Comparison of ENCODE assay signal across 23 mouse cellular contexts in genomic region chr17:78108793-78109192, GRCm38 (mm10).
DNase-seq lines count a peak whose midpoint lies in the region; ATAC-seq lines count a peak whose summit lies in the region.
"Had no signal": no experiment of that assay in that cellular context is flagged by ENCODE, and none has a peak within 500 bp of the region (broad histone marks: within the 10 kb centered on the region; RNA-seq: fewer than 3 reads in every experiment).

No protein-coding gene starts in this region.

- intact Hi-C loops in left cerebral cortex, postnatal 4 days (cut with DNase I), result no loop called here
- intact Hi-C loops in left cerebral cortex, postnatal 14 days (cut with DNase I), result no loop called here

- peak; percentile 45 to 53 for DNase-seq in cerebellum, postnatal 10 days
- no peak for DNase-seq in cerebellum, postnatal 4 days (ENCODE audit: low spot score in 2 of 2)
- DNase-seq in kidney, adult 9 months, result peak; percentile 2
- DNase-seq in left cerebral cortex, postnatal 4 days, result peak; percentile 19
- no peak for DNase-seq in left cerebral cortex, postnatal 14 days (ENCODE audit: low spot score in 2 of 2)
- DNase-seq: adrenal gland, adult 8-10 months; adrenal gland, postnatal 25 days; cerebellum, adult 11-12 months; cerebellum, adult 8-10 months; gastrocnemius, postnatal 10 days; gastrocnemius, postnatal 36 days; heart, adult 2 months; heart, postnatal 14 days; heart, postnatal 4 days had no signal

- 95% methylated on average over 6 of the region's 6 CpGs for whole genome bisulfite sequencing in kidney, embryonic 14.5 days

- H3K4me3 ChIP-seq in kidney, embryonic 14.5 days (ENCODE audit: low read length), result no peak overlapping the region
- H3K4me3 ChIP-seq: forebrain, embryonic 10.5 days; forebrain, embryonic 13.5 days; heart, adult 2 months; heart, embryonic 10.5 days; heart, embryonic 13.5 days had no signal

- no peaks in the 10 kb centered on the region for H3K9me3 ChIP-seq in kidney, embryonic 14.5 days (ENCODE audit: control insufficient read depth, low read length)
- H3K9me3 ChIP-seq: forebrain, embryonic 10.5 days; forebrain, embryonic 13.5 days; heart, embryonic 10.5 days; heart, embryonic 13.5 days had no signal

- H3K4me2 ChIP-seq in kidney, embryonic 14.5 days (replicated peaks; ENCODE audit: low read depth, low read length), result no peak overlapping the region
- H3K4me2 ChIP-seq: forebrain, embryonic 13.5 days; heart, embryonic 13.5 days; hindbrain, embryonic 14.5 days had no signal

- no peaks in the 10 kb centered on the region for H3K27me3 ChIP-seq in kidney, embryonic 14.5 days (ENCODE audit: control insufficient read depth, insufficient read depth, low read length)
- H3K27me3 ChIP-seq: forebrain, embryonic 13.5 days; heart, embryonic 13.5 days had no signal

- H3K4me1 ChIP-seq in kidney, embryonic 14.5 days (ENCODE audit: control insufficient read depth, insufficient read depth, low read length), result no peaks in the 10 kb centered on the region
- H3K4me1 ChIP-seq: forebrain, embryonic 10.5 days; forebrain, embryonic 13.5 days; heart, embryonic 10.5 days; heart, embryonic 13.5 days had no signal

- no peak overlapping the region for H3K9ac ChIP-seq in kidney, embryonic 14.5 days (ENCODE audit: low read depth, low read length)
- H3K9ac ChIP-seq: forebrain, embryonic 13.5 days; heart, embryonic 13.5 days; hindbrain, embryonic 14.5 days had no signal

- no peaks in the 10 kb centered on the region for H3K36me3 ChIP-seq in kidney, embryonic 14.5 days (ENCODE audit: control insufficient read depth, insufficient read depth, low read length)
- H3K36me3 ChIP-seq: forebrain, embryonic 10.5 days; heart, embryonic 10.5 days; heart, embryonic 13.5 days had no signal

- no peak for ATAC-seq in kidney, embryonic 14.5 days (ENCODE audit: low FRiP score, low TSS enrichment)
- ATAC-seq: activated CD4-positive, CD25-positive, alpha-beta regulatory T cell, adult 4 months; forebrain, embryonic 13.5 days; forebrain, embryonic 16.5 days; hindbrain, postnatal 0 days had no signal

- H3K27ac ChIP-seq in kidney, embryonic 14.5 days (ENCODE audit: low read depth, low read length), result no peak overlapping the region
- H3K27ac ChIP-seq: forebrain, embryonic 10.5 days; forebrain, embryonic 13.5 days; heart, adult 2 months; heart, embryonic 10.5 days; heart, embryonic 13.5 days; hindbrain, embryonic 14.5 days; hindbrain, postnatal 0 days had no signal

Comparison
In these comparisons a context has a peak if more than half of its experiments do, and no peak if none do; other contexts are left out.
1. DNase-seq: peak in cerebellum, postnatal 10 days (2 of 2), kidney, adult 9 months (single experiment) and left cerebral cortex, postnatal 4 days (single experiment); none in cerebellum, postnatal 4 days (0 of 2) and left cerebral cortex, postnatal 14 days (0 of 2).